Mouse (Mus musculus): ENCODE results near the gene Sorbs2. TPM values are rescaled to one million over a fixed set of nuclear protein-coding genes. Genes with fewer than 3 reads are reported as not detected.

Sorbs2 gene
- polyA plus RNA-seq, 1 experiment from 2014 or later: 9.5 TPM

- Histone ChIP-seq H3K4me2 (no peak overlapping the region), H3K9ac (no peak overlapping the region), H3K27ac (replicated peaks) (no peak overlapping the region), H3K9me3 (replicated peaks) (no peaks in the 10 kb centered on the region), H3K36me3 (replicated peaks) (no peaks in the 10 kb centered on the region), H3K4me1 (replicated peaks) (no peaks in the 10 kb centered on the region), H3K27me3 (no peaks in the 10 kb centered on the region), H3K4me3 (replicated peaks) (no peak overlapping the region)
- ATAC-seq (ENCODE audit: insufficient read depth): no peak
- WGBS (ENCODE audit: insufficient replicate concordance): 68% methylated on average over 9 of the region's 9 CpGs
Measured at GRCm38 (mm10) chr8:45760622-45761021, 253.0 kb downstream of the Sorbs2 start.

- Histone ChIP-seq H3K27me3 (no peaks in the 10 kb centered on the region), H3K4me3 (replicated peaks) (no peak overlapping the region), H3K9ac (no peak overlapping the region), H3K4me2 (no peak overlapping the region), H3K27ac (replicated peaks) (no peak overlapping the region), H3K36me3 (replicated peaks) (no peaks in the 10 kb centered on the region), H3K4me1 (replicated peaks) (no peaks in the 10 kb centered on the region), H3K9me3 (replicated peaks) (no peaks in the 10 kb centered on the region)
- no peak for ATAC-seq (ENCODE audit: insufficient read depth)
- WGBS (ENCODE audit: insufficient replicate concordance): 52% methylated on average over 1 of the region's 1 CpGs
Measured at GRCm38 (mm10) chr8:45761053-45761452, 253.5 kb downstream of the Sorbs2 start.

GRCm38 (mm10) chr8:45762982-45763689 lies 255.5 kb downstream of the Sorbs2 start:
- H3K4me1 ChIP-seq (replicated peaks): no peaks in the 10 kb centered on the region
- H3K9ac ChIP-seq: no peak overlapping the region
- no peaks in the 10 kb centered on the region for H3K9me3 ChIP-seq (replicated peaks)
- H3K4me3 ChIP-seq (replicated peaks): no peak overlapping the region
- H3K36me3 ChIP-seq (replicated peaks): no peaks in the 10 kb centered on the region
- 66% methylated on average over 15 of the region's 15 CpGs for WGBS (ENCODE audit: insufficient replicate concordance)
- ATAC-seq (ENCODE audit: insufficient read depth): no peak
- H3K4me2 ChIP-seq: no peak overlapping the region
- H3K27ac ChIP-seq (replicated peaks): no peak overlapping the region
- no peaks in the 10 kb centered on the region for H3K27me3 ChIP-seq

GRCm38 (mm10) chr8:45763690-45764342 lies 256.2 kb downstream of the Sorbs2 start:
- ATAC-seq (ENCODE audit: insufficient read depth): no peak
- Histone ChIP-seq H3K4me1 (replicated peaks) (no peaks in the 10 kb centered on the region), H3K9ac (no peak overlapping the region), H3K4me2 (no peak overlapping the region), H3K27ac (replicated peaks) (no peak overlapping the region), H3K9me3 (replicated peaks) (no peaks in the 10 kb centered on the region), H3K4me3 (replicated peaks) (no peak overlapping the region), H3K27me3 (no peaks in the 10 kb centered on the region), H3K36me3 (replicated peaks) (no peaks in the 10 kb centered on the region)
- WGBS (ENCODE audit: insufficient replicate concordance): 29% methylated on average over 11 of the region's 11 CpGs

- Histone ChIP-seq H3K9me3 (replicated peaks) (no peaks in the 10 kb centered on the region), H3K4me3 (replicated peaks) (no peak overlapping the region), H3K27ac (replicated peaks) (no peak overlapping the region), H3K27me3 (no peaks in the 10 kb centered on the region), H3K9ac (no peak overlapping the region), H3K4me2 (no peak overlapping the region), H3K36me3 (replicated peaks) (no peaks in the 10 kb centered on the region), H3K4me1 (replicated peaks) (no peaks in the 10 kb centered on the region)
- ATAC-seq (ENCODE audit: insufficient read depth): no peak
- 41% methylated on average over 11 of the region's 11 CpGs for WGBS (ENCODE audit: insufficient replicate concordance)
Measured at GRCm38 (mm10) chr8:45766138-45766537, 258.6 kb downstream of the Sorbs2 start.

- Histone ChIP-seq H3K9me3 (replicated peaks) (no peaks in the 10 kb centered on the region), H3K36me3 (replicated peaks) (peaks cover 2% of the 10 kb centered on the region; the same call in 1 of the 2 replicates), H3K4me2 (no peak overlapping the region), H3K9ac (no peak overlapping the region), H3K27me3 (no peaks in the 10 kb centered on the region), H3K4me3 (replicated peaks) (no peak overlapping the region), H3K27ac (replicated peaks) (no peak overlapping the region), H3K4me1 (replicated peaks) (no peaks in the 10 kb centered on the region)
- no peak for ATAC-seq (ENCODE audit: insufficient read depth)
- WGBS (ENCODE audit: insufficient replicate concordance): 65% methylated on average over 5 of the region's 5 CpGs
Measured at GRCm38 (mm10) chr8:45774841-45775240, 267.3 kb downstream of the Sorbs2 start.

GRCm38 (mm10) chr8:45775481-45775880 lies 267.9 kb downstream of the Sorbs2 start:
- Histone ChIP-seq H3K4me1 (replicated peaks) (no peaks in the 10 kb centered on the region), H3K27ac (replicated peaks) (no peak overlapping the region), H3K27me3 (no peaks in the 10 kb centered on the region), H3K9me3 (replicated peaks) (no peaks in the 10 kb centered on the region), H3K36me3 (replicated peaks) (peaks cover 2% of the 10 kb centered on the region; the same call in 1 of the 2 replicates), H3K4me2 (no peak overlapping the region), H3K4me3 (replicated peaks) (no peak overlapping the region), H3K9ac (no peak overlapping the region)
- 71% methylated on average over 7 of the region's 7 CpGs for WGBS (ENCODE audit: insufficient replicate concordance)
- no peak for ATAC-seq (ENCODE audit: insufficient read depth)

GRCm38 (mm10) chr8:45776366-45776765 lies 268.8 kb downstream of the Sorbs2 start:
- H3K9ac ChIP-seq: no peak overlapping the region
- no peak overlapping the region for H3K4me3 ChIP-seq (replicated peaks)
- no peaks in the 10 kb centered on the region for H3K9me3 ChIP-seq (replicated peaks)
- H3K4me2 ChIP-seq: no peak overlapping the region
- no peak for ATAC-seq (ENCODE audit: insufficient read depth)
- H3K4me1 ChIP-seq (replicated peaks): no peaks in the 10 kb centered on the region
- H3K27me3 ChIP-seq: no peaks in the 10 kb centered on the region
- H3K27ac ChIP-seq (replicated peaks): no peak overlapping the region
- H3K36me3 ChIP-seq (replicated peaks): peaks cover 2% of the 10 kb centered on the region; the same call in 1 of the 2 replicates
- WGBS (ENCODE audit: insufficient replicate concordance): 66% methylated on average over 9 of the region's 9 CpGs

GRCm38 (mm10) chr8:45776977-45777376 lies 269.4 kb downstream of the Sorbs2 start:
- no peak overlapping the region for H3K9ac ChIP-seq
- H3K27me3 ChIP-seq: no peaks in the 10 kb centered on the region
- WGBS (ENCODE audit: insufficient replicate concordance): 78% methylated on average over 7 of the region's 7 CpGs
- H3K4me1 ChIP-seq (replicated peaks): no peaks in the 10 kb centered on the region
- H3K9me3 ChIP-seq (replicated peaks): no peaks in the 10 kb centered on the region
- H3K4me2 ChIP-seq: no peak overlapping the region
- no peak overlapping the region for H3K4me3 ChIP-seq (replicated peaks)
- ATAC-seq (ENCODE audit: insufficient read depth): no peak
- peaks cover 2% of the 10 kb centered on the region; the same call in 1 of the 2 replicates for H3K36me3 ChIP-seq (replicated peaks)
- no peak overlapping the region for H3K27ac ChIP-seq (replicated peaks)

GRCm38 (mm10) chr8:45780585-45780984 lies 273.0 kb downstream of the Sorbs2 start:
- no peaks in the 10 kb centered on the region for H3K4me1 ChIP-seq (replicated peaks)
- no peak for ATAC-seq (ENCODE audit: insufficient read depth)
- H3K4me3 ChIP-seq (replicated peaks): no peak overlapping the region
- no peak overlapping the region for H3K27ac ChIP-seq (replicated peaks)
- H3K4me2 ChIP-seq: no peak overlapping the region
- 30% methylated on average over 4 of the region's 4 CpGs for WGBS (ENCODE audit: insufficient replicate concordance)
- H3K36me3 ChIP-seq (replicated peaks): no peaks in the 10 kb centered on the region; the same call in 1 of the 2 replicates
- H3K27me3 ChIP-seq: no peaks in the 10 kb centered on the region
- no peak overlapping the region for H3K9ac ChIP-seq
- H3K9me3 ChIP-seq (replicated peaks): no peaks in the 10 kb centered on the region

- no peak overlapping the region for H3K27ac ChIP-seq (replicated peaks)
- H3K9me3 ChIP-seq (replicated peaks): no peaks in the 10 kb centered on the region
- no peak overlapping the region for H3K4me3 ChIP-seq (replicated peaks)
- no peak overlapping the region for H3K9ac ChIP-seq
- H3K4me1 ChIP-seq (replicated peaks): no peaks in the 10 kb centered on the region
- H3K4me2 ChIP-seq: no peak overlapping the region
- WGBS (ENCODE audit: insufficient replicate concordance): 56% methylated on average over 3 of the region's 3 CpGs
- H3K36me3 ChIP-seq (replicated peaks): peaks cover 4% of the 10 kb centered on the region; the same call in 1 of the 2 replicates
- no peak for ATAC-seq (ENCODE audit: insufficient read depth)
- no peaks in the 10 kb centered on the region for H3K27me3 ChIP-seq
Measured at GRCm38 (mm10) chr8:45788610-45789009, 281.0 kb downstream of the Sorbs2 start.

Data from liver, embryonic 15.5 days (tissue).